Mouse (Mus musculus) hindbrain, embryonic 15.5 days (tissue): ENCODE data around the gene Skp1a. TPM values are rescaled to one million over a fixed set of nuclear protein-coding genes. Genes with fewer than 3 reads are reported as not detected.

Experiments
- ATAC-seq: fragments of 200-750 bp; cut with Nextera tagmentation; 2 replicates; pipeline ENCODE4 v1.8.0; 2017; ENCODE audit warnings: low read depth, moderate number of reproducible peaks, moderate TSS enrichment; ENCODE audit not compliant: low FRiP score
- H3K27ac ChIP-seq: fragments of 300-500 bp; sonication (generic); replicated peaks from 2 replicates; pipeline ENCODE4 v1.5.1; 2015; ENCODE audit warnings: mild to moderate bottlenecking, inconsistent platforms
- H3K27me3 ChIP-seq: fragments of 300-500 bp; sonication (generic); 2 replicates; pipeline ENCODE4 v1.6.1; 2015; ENCODE audit warnings: control low read depth, inconsistent platforms
- H3K36me3 ChIP-seq: fragments of 300-500 bp; sonication (generic); 2 replicates; pipeline ENCODE4 v1.6.1; 2015; ENCODE audit warnings: control low read depth, inconsistent platforms
- H3K4me1 ChIP-seq: fragments of 300-500 bp; sonication (generic); replicated peaks from 2 replicates; pipeline ENCODE4 v1.6.1; 2015; ENCODE audit warnings: control low read depth, inconsistent platforms
- H3K4me2 ChIP-seq: fragments of 300-500 bp; sonication (generic); 2 replicates; pipeline ENCODE4 v1.6.1; 2015; ENCODE audit warnings: moderate library complexity, mild to moderate bottlenecking, inconsistent platforms
- H3K4me3 ChIP-seq: fragments of 300-500 bp; sonication (generic); 2 replicates; pipeline ENCODE4 v1.5.1; 2015; ENCODE audit warnings: mild to moderate bottlenecking, inconsistent platforms
- H3K9ac ChIP-seq: fragments of 300-500 bp; sonication (generic); 2 replicates; pipeline ENCODE4 v1.6.1; 2015; ENCODE audit warnings: inconsistent platforms
- H3K9me3 ChIP-seq: fragments of 300-500 bp; sonication (generic); 2 replicates; pipeline ENCODE4 v1.6.1; 2016; ENCODE audit warnings: control low read depth, inconsistent platforms
- WGBS: fragments of 180-500 bp; shearing (Covaris S2); methylation state at CpG from one replicate; pipeline ENCODE4 v1.1.7; 2015; 5-methylcytosine and 5-hydroxymethylcytosine counted together
- polyA plus RNA-seq: library from polyadenylated mRNA; unstranded; fragments of >200 nt; fragmentation: Nextera tagmentation; extraction: Ambion mirVana; gene quantifications from 2 replicates; pipeline ENCODE4 v1.2.1, GENCODE M21; 2015

Gene Skp1a
- polyA plus RNA-seq, 1 experiment from 2014 or later, result 975 TPM

GRCm38 (mm10) chr11:52273183-52273941, 41.6 kb downstream of the Skp1a start:
- Histone ChIP-seq H3K9ac (no peak overlapping the region), H3K27ac (no peak overlapping the region), H3K4me2 (no peak overlapping the region), H3K4me1 (peaks cover 6% of the 10 kb centered on the region; the same call in 1 of the 2 replicates), H3K36me3 (no peaks in the 10 kb centered on the region), H3K9me3 (no peaks in the 10 kb centered on the region), H3K4me3 (no peak overlapping the region), H3K27me3 (no peaks in the 10 kb centered on the region)
- 79% methylated on average over 11 of the region's 11 CpGs for WGBS
- ATAC-seq, result no peak

- no peak overlapping the region for H3K9ac ChIP-seq
- H3K27ac ChIP-seq, result no peak overlapping the region
- ATAC-seq, result no peak
- no peaks in the 10 kb centered on the region for H3K27me3 ChIP-seq
- no peak overlapping the region for H3K4me3 ChIP-seq
- H3K9me3 ChIP-seq, result no peaks in the 10 kb centered on the region
- peaks cover 6% of the 10 kb centered on the region; the same call in 1 of the 2 replicates for H3K4me1 ChIP-seq
- WGBS, result 83% methylated on average over 4 of the region's 4 CpGs
- no peak overlapping the region for H3K4me2 ChIP-seq
- H3K36me3 ChIP-seq, result no peaks in the 10 kb centered on the region
Measured at GRCm38 (mm10) chr11:52273942-52274330, 42.1 kb downstream of the Skp1a start.

GRCm38 (mm10) chr11:52274456-52275112, 42.8 kb downstream of the Skp1a start:
- ATAC-seq, result no peak
- 85% methylated on average over 20 of the region's 20 CpGs for WGBS
- H3K36me3 ChIP-seq, result no peaks in the 10 kb centered on the region

GRCm38 (mm10) chr11:52275366-52275765, 43.6 kb downstream of the Skp1a start:
- H3K4me2 ChIP-seq, result no peak overlapping the region
- H3K9me3 ChIP-seq, result no peaks in the 10 kb centered on the region
- no peaks in the 10 kb centered on the region for H3K36me3 ChIP-seq
- H3K9ac ChIP-seq, result no peak overlapping the region
- ATAC-seq, result no peak
- H3K4me3 ChIP-seq, result no peak overlapping the region
- no peak overlapping the region for H3K27ac ChIP-seq
- 92% methylated on average over 8 of the region's 8 CpGs for WGBS
- peaks cover 6% of the 10 kb centered on the region; the same call in 1 of the 2 replicates for H3K4me1 ChIP-seq
- H3K27me3 ChIP-seq, result no peaks in the 10 kb centered on the region

More at GRCm38 (mm10) chr11:52274456-52275112, 42.8 kb downstream of the Skp1a start:
- no peak overlapping the region for H3K27ac ChIP-seq
- no peak overlapping the region for H3K4me3 ChIP-seq
- H3K9me3 ChIP-seq, result no peaks in the 10 kb centered on the region
- peaks cover 6% of the 10 kb centered on the region; the same call in 1 of the 2 replicates for H3K4me1 ChIP-seq
- H3K4me2 ChIP-seq, result no peak overlapping the region
- no peak overlapping the region for H3K9ac ChIP-seq
- H3K27me3 ChIP-seq, result no peaks in the 10 kb centered on the region

- Histone ChIP-seq H3K4me2 (no peak overlapping the region), H3K27me3 (no peaks in the 10 kb centered on the region), H3K27ac (no peak overlapping the region), H3K36me3 (no peaks in the 10 kb centered on the region), H3K9me3 (no peaks in the 10 kb centered on the region), H3K4me3 (no peak overlapping the region), H3K9ac (no peak overlapping the region), H3K4me1 (peaks cover 6% of the 10 kb centered on the region; the same call in 1 of the 2 replicates)
- no peak for ATAC-seq
- 79% methylated on average over 9 of the region's 9 CpGs for WGBS
Measured at GRCm38 (mm10) chr11:52275774-52276555, 44.2 kb downstream of the Skp1a start.

GRCm38 (mm10) chr11:52276961-52277391, 45.2 kb downstream of the Skp1a start:
- H3K4me2 ChIP-seq, result no peak overlapping the region
- H3K4me3 ChIP-seq, result no peak overlapping the region
- H3K9ac ChIP-seq, result no peak overlapping the region
- H3K27ac ChIP-seq, result no peak overlapping the region
- H3K9me3 ChIP-seq, result no peaks in the 10 kb centered on the region
- peaks cover 6% of the 10 kb centered on the region; the same call in 1 of the 2 replicates for H3K4me1 ChIP-seq
- no peak for ATAC-seq
- WGBS, result 93% methylated on average over 8 of the region's 8 CpGs
- H3K27me3 ChIP-seq, result no peaks in the 10 kb centered on the region
- no peaks in the 10 kb centered on the region for H3K36me3 ChIP-seq

GRCm38 (mm10) chr11:52277433-52278150, 45.8 kb downstream of the Skp1a start:
- Histone ChIP-seq H3K4me1 (peaks cover 8% of the 10 kb centered on the region), H3K9me3 (no peaks in the 10 kb centered on the region), H3K9ac (no peak overlapping the region), H3K27me3 (peaks cover 1% of the 10 kb centered on the region; the same call in 1 of the 2 replicates), H3K4me3 (no peak overlapping the region), H3K27ac (no peak overlapping the region), H3K4me2 (no peak overlapping the region), H3K36me3 (no peaks in the 10 kb centered on the region)
- 92% methylated on average over 6 of the region's 6 CpGs for WGBS
- no peak for ATAC-seq

- WGBS, result 94% methylated on average over 3 of the region's 3 CpGs
Measured at GRCm38 (mm10) chr11:52278164-52278563, 46.4 kb downstream of the Skp1a start.

GRCm38 (mm10) chr11:52278991-52279390, 47.2 kb downstream of the Skp1a start:
- Histone ChIP-seq H3K9me3 (no peaks in the 10 kb centered on the region), H3K4me1 (peaks cover 16% of the 10 kb centered on the region), H3K4me2 (no peak overlapping the region), H3K27ac (no peak overlapping the region), H3K27me3 (peaks cover 13% of the 10 kb centered on the region), H3K9ac (no peak overlapping the region), H3K36me3 (no peaks in the 10 kb centered on the region), H3K4me3 (no peak overlapping the region)
- 98% methylated on average over 6 of the region's 6 CpGs for WGBS
- ATAC-seq, result no peak

More at GRCm38 (mm10) chr11:52278164-52278563, 46.4 kb downstream of the Skp1a start:
- no peak overlapping the region for H3K9ac ChIP-seq
- peaks cover 5% of the 10 kb centered on the region; the same call in 1 of the 2 replicates for H3K27me3 ChIP-seq
- H3K4me3 ChIP-seq, result no peak overlapping the region
- peaks cover 7% of the 10 kb centered on the region for H3K4me1 ChIP-seq
- H3K4me2 ChIP-seq, result no peak overlapping the region
- no peaks in the 10 kb centered on the region for H3K36me3 ChIP-seq
- H3K9me3 ChIP-seq, result no peaks in the 10 kb centered on the region
- no peak for ATAC-seq
- H3K27ac ChIP-seq, result no peak overlapping the region

GRCm38 (mm10) chr11:52279611-52280145, 47.9 kb downstream of the Skp1a start:
- 93% methylated on average over 8 of the region's 8 CpGs for WGBS
- no peak for ATAC-seq

More at GRCm38 (mm10) chr11:52279611-52280145, 47.9 kb downstream of the Skp1a start:
- no peaks in the 10 kb centered on the region for H3K9me3 ChIP-seq
- no peaks in the 10 kb centered on the region for H3K36me3 ChIP-seq
- no peak overlapping the region for H3K4me3 ChIP-seq
- no peak overlapping the region for H3K27ac ChIP-seq
- peaks cover 19% of the 10 kb centered on the region for H3K27me3 ChIP-seq
- H3K9ac ChIP-seq, result no peak overlapping the region
- H3K4me2 ChIP-seq, result no peak overlapping the region
- peaks cover 23% of the 10 kb centered on the region for H3K4me1 ChIP-seq
